Mouse (Mus musculus) forebrain, embryonic 12.5 days (tissue): Measurements from ENCODE around the gene Fam53b. TPM values are rescaled to one million over a fixed set of nuclear protein-coding genes. Genes with fewer than 3 reads are reported as not detected.
A peak's percentile ranks its signal among the peaks of the same experiment; 100 is the strongest.
"Not testable (repeated sequence)": the region's sequence is repeated elsewhere in the genome, so short reads cannot be mapped to it uniquely, and the experiment has no call there.

ENCODE experiments used
- ATAC-seq: fragments of 200-750 bp; cut with Nextera tagmentation; 2 replicates; pipeline ENCODE4 v1.8.0; 2017; ENCODE audit warnings: moderate TSS enrichment; ENCODE audit not compliant: low FRiP score
- H3K27ac ChIP-seq: fragments of 300-500 bp; sonication (generic); 2 replicates; pipeline ENCODE4 v1.5.1; 2016; ENCODE audit warnings: mild to moderate bottlenecking
- H3K27me3 ChIP-seq: fragments of 300-500 bp; sonication (generic); 2 replicates; pipeline ENCODE4 v1.6.1; 2016; ENCODE audit warnings: mild to moderate bottlenecking
- H3K36me3 ChIP-seq: fragments of 300-500 bp; sonication (generic); replicated peaks from 2 replicates; pipeline ENCODE4 v1.6.1; 2016; ENCODE audit warnings: mild to moderate bottlenecking
- H3K4me1 ChIP-seq: fragments of 300-500 bp; sonication (generic); 2 replicates; pipeline ENCODE4 v1.6.1; 2016
- H3K4me2 ChIP-seq: fragments of 300-500 bp; sonication (generic); 2 replicates; pipeline ENCODE4 v1.6.1; 2016; ENCODE audit warnings: mild to moderate bottlenecking, moderate library complexity
- H3K4me3 ChIP-seq: fragments of 300-500 bp; sonication (generic); replicated peaks from 2 replicates; pipeline ENCODE4 v1.5.1; 2016; ENCODE audit warnings: mild to moderate bottlenecking
- H3K9ac ChIP-seq: fragments of 300-500 bp; sonication (generic); 2 replicates; pipeline ENCODE4 v1.6.1; 2016; ENCODE audit warnings: mild to moderate bottlenecking
- H3K9me3 ChIP-seq: fragments of 300-500 bp; sonication (generic); 2 replicates; pipeline ENCODE4 v1.6.1; 2016
- WGBS: fragments of 180-500 bp; shearing (Covaris S2); methylation state at CpG from one replicate; pipeline ENCODE4 v1.1.7; 2016; 5-methylcytosine and 5-hydroxymethylcytosine counted together
- polyA plus RNA-seq: library from polyadenylated mRNA; unstranded; fragments of >200 nt; fragmentation: Nextera tagmentation; extraction: Ambion mirVana; gene quantifications from 2 replicates; pipeline ENCODE4 v1.2.1, GENCODE M21; 2016

Fam53b gene
- polyA plus RNA-seq, 1 experiment from 2014 or later = 41.7 TPM

DNA sequence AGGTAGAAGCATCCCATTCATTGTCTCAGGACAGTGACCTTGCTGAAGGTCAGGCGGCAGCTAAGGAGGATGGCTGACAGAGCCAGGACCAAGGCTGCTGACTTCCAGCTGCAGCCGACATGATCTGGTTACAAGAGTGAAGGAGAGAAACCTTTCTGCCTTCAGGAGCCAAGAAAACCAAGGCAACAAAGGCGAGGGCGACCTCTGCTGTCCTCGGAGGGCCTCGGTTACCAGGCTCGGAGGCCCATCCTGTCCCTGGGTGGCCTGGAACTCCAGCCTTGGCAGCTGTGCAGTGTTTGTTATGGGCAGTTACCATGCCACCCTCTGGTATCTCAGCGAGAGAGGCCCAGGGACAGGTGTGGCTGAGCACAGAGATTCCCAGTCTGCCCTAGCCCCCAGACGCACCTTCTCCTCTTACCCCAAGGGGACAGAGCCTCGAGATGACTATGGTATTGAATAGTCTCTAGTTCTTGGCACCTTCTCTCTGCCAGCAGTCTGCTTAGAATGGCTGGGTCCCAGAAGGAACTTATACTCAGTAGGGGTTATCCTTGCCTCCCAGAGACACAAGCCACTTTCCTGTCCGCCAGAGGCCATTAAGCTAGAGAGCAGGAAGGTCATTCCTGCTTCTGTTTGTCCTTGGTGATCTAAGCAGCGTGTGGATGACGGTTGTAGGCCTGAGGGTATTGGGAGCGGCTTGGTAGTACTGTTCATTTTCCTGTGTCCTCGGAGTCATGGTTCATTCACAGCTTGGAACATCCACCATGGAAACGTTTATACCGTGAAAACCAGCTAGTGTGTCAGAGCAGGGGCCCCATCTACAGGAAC lies 139.5 kb downstream of the Fam53b start:
- no peak for ATAC-seq
- Histone ChIP-seq H3K27me3 (peaks cover 9% of the 10 kb centered on the region), H3K4me3 (no peak overlapping the region), H3K27ac (no peak overlapping the region), H3K36me3 (no peaks in the 10 kb centered on the region), H3K4me1 (peaks cover 6% of the 10 kb centered on the region), H3K4me2 (no peak overlapping the region), H3K9me3 (no peaks in the 10 kb centered on the region), H3K9ac (no peak overlapping the region)
- WGBS = 61% methylated on average over 17 of the region's 17 CpGs

- Histone ChIP-seq H3K9me3 (no peaks in the 10 kb centered on the region), H3K36me3 (no peaks in the 10 kb centered on the region), H3K4me3 (no peak overlapping the region), H3K4me1 (peaks cover 6% of the 10 kb centered on the region), H3K27me3 (peaks cover 15% of the 10 kb centered on the region), H3K9ac (no peak overlapping the region), H3K27ac (no peak overlapping the region), H3K4me2 (no peak overlapping the region)
- WGBS = 81% methylated on average over 7 of the region's 7 CpGs
- no peak for ATAC-seq
Observed at GRCm38 (mm10) chr7:132672481-132672959, 141.2 kb downstream of the Fam53b start.

DNA sequence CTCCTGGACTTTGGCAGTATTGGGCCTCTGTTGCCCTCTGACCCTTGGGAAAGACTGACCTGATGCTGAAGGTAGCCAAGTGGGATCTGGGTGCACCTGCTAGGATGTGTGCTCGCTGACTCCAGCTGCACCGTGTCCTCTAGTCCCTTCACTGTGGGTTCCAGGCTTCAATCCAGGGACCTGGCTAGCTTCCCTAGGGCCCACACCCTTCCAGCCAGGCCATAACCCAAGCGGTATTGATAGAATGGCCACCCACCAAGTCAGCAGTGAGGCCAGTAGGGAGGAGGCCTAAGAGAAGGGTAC lies 142.9 kb downstream of the Fam53b start:
- Histone ChIP-seq H3K9me3 (no peaks in the 10 kb centered on the region), H3K27ac (no peak overlapping the region), H3K36me3 (no peaks in the 10 kb centered on the region), H3K27me3 (peaks cover 21% of the 10 kb centered on the region), H3K4me3 (no peak overlapping the region), H3K9ac (no peak overlapping the region), H3K4me1 (peaks cover 11% of the 10 kb centered on the region), H3K4me2 (no peak overlapping the region)
- ATAC-seq = no peak
- 92% methylated on average over 3 of the region's 3 CpGs for WGBS

GRCm38 (mm10) chr7:132669999-132670862 lies 143.5 kb downstream of the Fam53b start:
- WGBS = 89% methylated on average over 20 of the region's 20 CpGs
- ATAC-seq = no peak
- Histone ChIP-seq H3K9me3 (no peaks in the 10 kb centered on the region), H3K4me1 (peaks cover 17% of the 10 kb centered on the region), H3K27ac (no peak overlapping the region), H3K36me3 (no peaks in the 10 kb centered on the region), H3K27me3 (peaks cover 21% of the 10 kb centered on the region), H3K4me2 (no peak overlapping the region), H3K9ac (no peak overlapping the region), H3K4me3 (no peak overlapping the region)

- peaks cover 22% of the 10 kb centered on the region for H3K4me1 ChIP-seq
- no peak overlapping the region for H3K9ac ChIP-seq
- 44% methylated on average over 2 of the region's 2 CpGs for WGBS
- no peak overlapping the region for H3K4me3 ChIP-seq
- peaks cover 34% of the 10 kb centered on the region for H3K27me3 ChIP-seq
- H3K27ac ChIP-seq = no peak overlapping the region
- ATAC-seq = no peak
- no peaks in the 10 kb centered on the region for H3K36me3 ChIP-seq
- no peaks in the 10 kb centered on the region for H3K9me3 ChIP-seq
- H3K4me2 ChIP-seq = no peak overlapping the region
Observed at GRCm38 (mm10) chr7:132668604-132669003, 145.1 kb downstream of the Fam53b start.

DNA sequence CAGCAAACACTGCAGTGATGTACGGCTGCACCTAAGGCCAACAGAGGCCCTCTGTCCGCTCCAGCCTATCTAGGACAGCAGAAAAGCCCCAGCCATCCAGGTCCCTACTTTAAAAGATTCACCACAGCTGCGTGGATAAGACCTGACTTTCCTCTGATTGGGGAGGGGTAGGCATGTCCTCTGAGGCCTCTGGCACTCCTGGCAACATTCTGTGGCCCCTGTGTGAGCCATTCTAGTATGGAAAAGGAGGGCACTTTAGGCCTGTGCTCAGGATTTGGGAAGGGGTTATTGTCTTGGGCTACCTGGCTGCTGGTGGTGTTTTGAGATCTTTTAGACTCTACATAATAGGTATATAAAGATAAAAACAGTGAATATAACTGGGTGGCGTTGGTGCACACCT lies 147.2 kb downstream of the Fam53b start:
- Histone ChIP-seq H3K4me1 (peaks cover 26% of the 10 kb centered on the region), H3K9me3 (no peaks in the 10 kb centered on the region), H3K9ac (no peak overlapping the region), H3K4me3 (no peak overlapping the region), H3K27ac (peak overlapping the region; percentile 47), H3K36me3 (no peaks in the 10 kb centered on the region), H3K27me3 (peaks cover 49% of the 10 kb centered on the region), H3K4me2 (no peak overlapping the region)
- ATAC-seq = no peak
- 54% methylated on average over 4 of the region's 4 CpGs for WGBS

GRCm38 (mm10) chr7:132665664-132666382 lies 147.9 kb downstream of the Fam53b start:
- Histone ChIP-seq H3K9me3 (no peaks in the 10 kb centered on the region), H3K4me1 (peaks cover 32% of the 10 kb centered on the region), H3K27me3 (peaks cover 52% of the 10 kb centered on the region), H3K36me3 (no peaks in the 10 kb centered on the region), H3K27ac (peak overlapping the region; percentile 69), H3K4me2 (peak overlapping the region; percentile 32), H3K4me3 (no peak overlapping the region), H3K9ac (peak overlapping the region; percentile 17; the same call in 1 of the 2 replicates)
- peak; percentile 82 for ATAC-seq
- 6% methylated on average over 7 of the region's 8 CpGs for WGBS

GRCm38 (mm10) chr7:132664815-132665214 lies 148.9 kb downstream of the Fam53b start:
- no peaks in the 10 kb centered on the region for H3K36me3 ChIP-seq
- ATAC-seq = peak; percentile 31; the same call in 1 of the 2 replicates
- H3K9ac ChIP-seq = no peak overlapping the region
- no peak overlapping the region for H3K27ac ChIP-seq
- H3K27me3 ChIP-seq = peaks cover 57% of the 10 kb centered on the region
- WGBS = 59% methylated on average over 6 of the region's 6 CpGs
- no peaks in the 10 kb centered on the region for H3K9me3 ChIP-seq
- H3K4me1 ChIP-seq = peaks cover 40% of the 10 kb centered on the region
- H3K4me3 ChIP-seq = no peak overlapping the region
- H3K4me2 ChIP-seq = no peak overlapping the region

- ATAC-seq = not testable (repeated sequence)
Observed at GRCm38 (mm10) chr7:132662831-132663230, 150.9 kb downstream of the Fam53b start.

More at GRCm38 (mm10) chr7:132662831-132663230, 150.9 kb downstream of the Fam53b start:
- H3K27ac ChIP-seq, H3K4me3 ChIP-seq, H3K4me2 ChIP-seq, H3K9ac ChIP-seq, H3K36me3 ChIP-seq, H3K9me3 ChIP-seq: not testable (repeated sequence)
- Histone ChIP-seq H3K27me3 (peaks cover 68% of the 10 kb centered on the region), H3K4me1 (peaks cover 53% of the 10 kb centered on the region)
- 69% methylated on average over 6 of the region's 6 CpGs for WGBS

Other genes with a start within 250 kb of the Fam53b start
- 112 and 127 TPM in 2 replicates for gene Oat, start 237.5 kb downstream of the Fam53b start, polyA plus RNA-seq
- 0.21 and 0.72 TPM in 2 replicates for gene Nkx1-2, start 214.2 kb downstream of the Fam53b start, polyA plus RNA-seq
- 10.9 and 12.1 TPM in 2 replicates for gene Lhpp, start 203.2 kb downstream of the Fam53b start, polyA plus RNA-seq
- 93.6 and 93.7 TPM in 2 replicates for gene Eef1akmt2, start 38.8 kb upstream of the Fam53b start, polyA plus RNA-seq
- 37.2 and 38.7 TPM in 2 replicates for gene Abraxas2, start 45.3 kb upstream of the Fam53b start, polyA plus RNA-seq
- 18.5 and 20.1 TPM in 2 replicates for gene Zranb1, start 117.3 kb upstream of the Fam53b start, polyA plus RNA-seq